Mouse (Mus musculus) cerebellum, postnatal 36 days (tissue): ENCODE results near the gene Osbpl6.
"Not testable (repeated sequence)": the region's sequence is repeated elsewhere in the genome, so short reads cannot be mapped to it uniquely, and the experiment has no call there.

Source experiments
- DNase-seq, 2 experiments: peaks; one replicate each; pipeline ENCODE4 v3.0.0; 2021 to 2022; ENCODE audit warnings: mixed read lengths in 2 of 2

Osbpl6 gene

GRCm38 (mm10) chr2:76585090-76585489 is 178.8 kb downstream of the Osbpl6 start:
- DNase-seq = peak; percentile 12 to 24

GRCm38 (mm10) chr2:76586906-76587305 is 180.6 kb downstream of the Osbpl6 start:
- DNase-seq = no peak

GRCm38 (mm10) chr2:76590221-76590620 is 183.9 kb downstream of the Osbpl6 start:
- no peak for DNase-seq

GRCm38 (mm10) chr2:76592401-76592924 is 186.2 kb downstream of the Osbpl6 start:
- no peak for DNase-seq

GRCm38 (mm10) chr2:76597521-76597920 is 191.2 kb downstream of the Osbpl6 start:
- no peak for DNase-seq

GRCm38 (mm10) chr2:76599214-76599613 is 192.9 kb downstream of the Osbpl6 start:
- no peak for DNase-seq

GRCm38 (mm10) chr2:76602256-76602655 is 195.9 kb downstream of the Osbpl6 start:
- DNase-seq = peak in 1 of 2 experiments; percentile 15

GRCm38 (mm10) chr2:76606704-76607103 is 200.4 kb downstream of the Osbpl6 start:
- no peak for DNase-seq

GRCm38 (mm10) chr2:76610326-76611104 is 204.2 kb downstream of the Osbpl6 start:
- no peak for DNase-seq

- no peak for DNase-seq
Measured at GRCm38 (mm10) chr2:76611996-76612395, 205.7 kb downstream of the Osbpl6 start.

GRCm38 (mm10) chr2:76618078-76618477 is 211.8 kb downstream of the Osbpl6 start:
- peak; percentile 19 to 57 for DNase-seq

- no peak for DNase-seq
Measured at GRCm38 (mm10) chr2:76620188-76620587, 213.9 kb downstream of the Osbpl6 start.

- DNase-seq = no peak
Measured at GRCm38 (mm10) chr2:76621724-76622123, 215.4 kb downstream of the Osbpl6 start.

GRCm38 (mm10) chr2:76622316-76622715 is 216.0 kb downstream of the Osbpl6 start:
- not testable (repeated sequence) for DNase-seq

GRCm38 (mm10) chr2:76630293-76630692 is 224.0 kb downstream of the Osbpl6 start:
- no peak for DNase-seq

- no peak for DNase-seq
Measured at GRCm38 (mm10) chr2:76631600-76631999, 225.3 kb downstream of the Osbpl6 start.

GRCm38 (mm10) chr2:76639637-76640036 is 233.3 kb downstream of the Osbpl6 start:
- no peak for DNase-seq

- no peak for DNase-seq
Measured at GRCm38 (mm10) chr2:76643801-76644200, 237.5 kb downstream of the Osbpl6 start.

GRCm38 (mm10) chr2:76647441-76647869 is 241.1 kb downstream of the Osbpl6 start:
- no peak for DNase-seq

- peak; percentile 97 for DNase-seq
Measured at GRCm38 (mm10) chr2:76647883-76648570, 241.7 kb downstream of the Osbpl6 start, which contains the start of the genes Prkra and Pjvk. Gene Prkra, minus strand, starts transcription at chr2:76648015. Gene Pjvk, plus strand, starts transcription at chr2:76648476.

- DNase-seq = no peak
Measured at GRCm38 (mm10) chr2:76648666-76649141, 242.4 kb downstream of the Osbpl6 start.
